Mouse (Mus musculus) heart, adult 2 months (tissue): ENCODE measurements around the gene Kcnj3. TPM values are rescaled to one million over a fixed set of nuclear protein-coding genes. Genes with fewer than 3 reads are reported as not detected.

Experiments
- DNase-seq, 2 experiments: peaks; one replicate each; pipeline ENCODE4 v3.0.0; 2021
- H3K27ac ChIP-seq: fragments of 200-600 bp; 2 replicates; pipeline ENCODE4 v1.8.1; 2022
- H3K27me3 ChIP-seq: fragments of 200-500 bp; 2 replicates; pipeline ENCODE4 v1.6.1; 2012; ENCODE audit warnings: mild to moderate bottlenecking, low read length, inconsistent platforms, mixed read lengths; ENCODE audit not compliant: control insufficient read depth, insufficient read depth
- H3K36me3 ChIP-seq: fragments of 200-500 bp; 2 replicates; pipeline ENCODE4 v1.6.1; 2012; ENCODE audit warnings: low read length, inconsistent platforms; ENCODE audit not compliant: control insufficient read depth, insufficient read depth
- H3K4me1 ChIP-seq: fragments of 200-500 bp; 2 replicates; pipeline ENCODE4 v1.6.1; 2011; ENCODE audit warnings: low read length; ENCODE audit not compliant: control insufficient read depth, insufficient read depth
- H3K4me3 ChIP-seq: fragments of 200-600 bp; 2 replicates; pipeline ENCODE4 v1.8.1; 2022
- H3K79me2 ChIP-seq: fragments of 200-500 bp; replicated peaks from 2 replicates; pipeline ENCODE4 v1.6.1; 2012; ENCODE audit warnings: mild to moderate bottlenecking, inconsistent platforms, low read length, moderate library complexity, mixed read lengths; ENCODE audit not compliant: control insufficient read depth, insufficient read depth
- H3K9ac ChIP-seq: fragments of 200-500 bp; 2 replicates; pipeline ENCODE4 v1.6.1; 2012; ENCODE audit warnings: low read depth, mild to moderate bottlenecking, control low read depth, inconsistent platforms, low read length, mixed read lengths
- CTCF ChIP-seq: fragments of 200-600 bp; IDR thresholded peaks from 2 replicates; pipeline ENCODE4 v1.8.1; 2022; ENCODE audit warnings: antibody characterized with exemption, mild to moderate bottlenecking, moderate library complexity
- EP300 ChIP-seq: fragments of 200-500 bp; IDR thresholded peaks from 2 replicates; pipeline ENCODE4 v1.6.1; 2011; ENCODE audit warnings: low read depth, low read length, control low read depth; ENCODE audit not compliant: insufficient read depth
- POLR2A ChIP-seq: fragments of 200-500 bp; IDR thresholded peaks from 2 replicates; pipeline ENCODE4 v1.6.1; 2011; ENCODE audit warnings: mild to moderate bottlenecking, low read depth, low read length, control low read depth; ENCODE audit not compliant: insufficient read depth
- WGBS: fragments of 180-500 bp; shearing (Covaris S2); methylation state at CpG from one replicate; pipeline ENCODE4 v1.1.7; 2018; 5-methylcytosine and 5-hydroxymethylcytosine counted together
- intact Hi-C: fragments of 180-260 bp; cut with DNase I; formaldehyde crosslinking; loops from one replicate; pipeline ENCODE4 v1.15.1; 2025
- polyA plus RNA-seq: library from polyadenylated mRNA; depleted of rRNA; stranded (reverse); fragments of >200 nt; gene quantifications from 2 replicates; pipeline ENCODE4 v1.2.3, GENCODE M21; 2012
- total RNA-seq, 2 experiments: library from RNA; stranded (reverse); gene quantifications; 2 replicates each; pipeline ENCODE4 v1.2.3; 2021

Kcnj3 gene
- total and polyA plus RNA-seq, 3 experiments, result 59.6 to 63.8 (median 61.8) TPM

- H3K27ac ChIP-seq, result no peak overlapping the region
- no peaks in the 10 kb centered on the region for H3K79me2 ChIP-seq
- H3K27me3 ChIP-seq, result no peaks in the 10 kb centered on the region
- no peak overlapping the region for H3K9ac ChIP-seq
- no peaks in the 10 kb centered on the region; the same call in 1 of the 2 replicates for H3K36me3 ChIP-seq
- no peaks in the 10 kb centered on the region; the same call in 1 of the 2 replicates for H3K4me1 ChIP-seq
- DNase-seq, result no peak
- no peak overlapping the region for H3K4me3 ChIP-seq
- TF ChIP-seq EP300 (no peak), POLR2A (no peak), CTCF (no peak)
- intact Hi-C loops, result no loop called here
Observed at GRCm38 (mm10) chr2:55447298-55447697, 11.5 kb downstream of the Kcnj3 start.

GRCm38 (mm10) chr2:55450774-55451173 is 15.0 kb downstream of the Kcnj3 start:
- Histone ChIP-seq H3K27ac (no peak overlapping the region), H3K9ac (no peak overlapping the region), H3K36me3 (no peaks in the 10 kb centered on the region), H3K4me3 (no peak overlapping the region), H3K27me3 (no peaks in the 10 kb centered on the region), H3K79me2 (no peaks in the 10 kb centered on the region), H3K4me1 (no peaks in the 10 kb centered on the region; the same call in 1 of the 2 replicates)
- TF ChIP-seq CTCF (no peak), POLR2A (no peak), EP300 (no peak)
- DNase-seq, result no peak
- intact Hi-C loops, result no loop called here
- WGBS, result 72% methylated on average over 1 of the region's 1 CpGs

- 83% methylated on average over 2 of the region's 2 CpGs for whole genome bisulfite sequencing
- H3K79me2 ChIP-seq, result no peaks in the 10 kb centered on the region
- no peak overlapping the region for H3K4me3 ChIP-seq
- no peaks in the 10 kb centered on the region for H3K4me1 ChIP-seq
- no peak overlapping the region for H3K27ac ChIP-seq
- H3K36me3 ChIP-seq, result no peaks in the 10 kb centered on the region
- intact Hi-C loops, result no loop called here
- no peak overlapping the region for H3K9ac ChIP-seq
- no peaks in the 10 kb centered on the region for H3K27me3 ChIP-seq
- no peak for DNase-seq
- TF ChIP-seq EP300, result no peak
Observed at GRCm38 (mm10) chr2:55459195-55459594, 23.4 kb downstream of the Kcnj3 start.

GRCm38 (mm10) chr2:55469141-55469540 is 33.4 kb downstream of the Kcnj3 start:
- TF ChIP-seq POLR2A, result no peak
- no peak for TF ChIP-seq EP300
- TF ChIP-seq CTCF, result no peak
- H3K4me1 ChIP-seq, result no peaks in the 10 kb centered on the region
- no peak overlapping the region for H3K27ac ChIP-seq
- H3K36me3 ChIP-seq, result no peaks in the 10 kb centered on the region
- H3K79me2 ChIP-seq, result no peaks in the 10 kb centered on the region
- H3K4me3 ChIP-seq, result no peak overlapping the region
- intact Hi-C loops, result no loop called here
- no peak for DNase-seq
- no peaks in the 10 kb centered on the region for H3K27me3 ChIP-seq
- H3K9ac ChIP-seq, result no peak overlapping the region
- WGBS, result 57% methylated on average over 2 of the region's 2 CpGs

GRCm38 (mm10) chr2:55470006-55470405 is 34.2 kb downstream of the Kcnj3 start:
- H3K9ac ChIP-seq, result no peak overlapping the region
- H3K36me3 ChIP-seq, result no peaks in the 10 kb centered on the region
- WGBS, result 80% methylated on average over 2 of the region's 2 CpGs
- no peaks in the 10 kb centered on the region for H3K4me1 ChIP-seq
- no peak overlapping the region for H3K27ac ChIP-seq
- H3K79me2 ChIP-seq, result no peaks in the 10 kb centered on the region
- H3K4me3 ChIP-seq, result no peak overlapping the region
- H3K27me3 ChIP-seq, result no peaks in the 10 kb centered on the region
- TF ChIP-seq EP300, result no peak
- TF ChIP-seq CTCF, result no peak
- TF ChIP-seq POLR2A, result no peak
- DNase-seq, result no peak
- intact Hi-C loops, result no loop called here

- H3K27me3 ChIP-seq, result no peaks in the 10 kb centered on the region
- no peak for DNase-seq
- no peaks in the 10 kb centered on the region for H3K36me3 ChIP-seq
- H3K27ac ChIP-seq, result peak overlapping the region; percentile 78
- H3K4me3 ChIP-seq, result no peak overlapping the region
- 39% methylated on average over 4 of the region's 4 CpGs for WGBS
- no peaks in the 10 kb centered on the region for H3K79me2 ChIP-seq
- H3K9ac ChIP-seq, result no peak overlapping the region
- intact Hi-C loops, result no loop called here
- H3K4me1 ChIP-seq, result no peaks in the 10 kb centered on the region
- TF ChIP-seq POLR2A, result no peak
- TF ChIP-seq EP300, result no peak
- no peak for TF ChIP-seq CTCF
Observed at GRCm38 (mm10) chr2:55479511-55479910, 43.7 kb downstream of the Kcnj3 start.
